Mouse (Mus musculus): ENCODE results near the gene Shpk. TPM values are rescaled to one million over a fixed set of nuclear protein-coding genes. Genes with fewer than 3 reads are reported as not detected.

Shpk gene
- total and polyA plus RNA-seq, 2 experiments, result 38.6 to 43.5 TPM

DNA sequence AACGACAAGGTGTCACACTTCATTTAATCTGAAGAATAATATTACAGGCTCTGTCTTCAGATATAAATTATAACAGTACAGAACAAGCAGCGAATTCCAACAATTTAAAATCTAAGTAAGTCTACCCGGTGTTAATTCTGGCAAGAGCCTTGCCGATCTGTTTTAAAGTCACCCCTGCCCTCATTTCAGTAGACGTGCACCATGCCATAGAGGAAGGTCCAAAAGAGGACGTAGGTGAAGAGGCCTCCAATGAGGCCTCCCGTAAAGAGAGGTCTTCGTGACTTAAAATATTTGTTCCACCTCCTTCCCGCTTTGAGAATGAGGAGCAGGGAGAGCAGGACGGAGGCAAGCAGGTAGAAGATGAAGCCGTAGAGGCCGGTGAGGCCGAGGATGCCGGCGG lies 23.1 kb upstream of the Shpk start:
- Histone ChIP-seq H3K79me2 (ENCODE audit: control insufficient read depth, insufficient read depth, low read length) (peaks cover 8% of the 10 kb centered on the region), H3K4me1 (ENCODE audit: control insufficient read depth, insufficient read depth, low read length) (peaks cover 13% of the 10 kb centered on the region), H3K27ac (replicated peaks; ENCODE audit: insufficient read depth, low read depth, low read length) (peak overlapping the region; percentile 95), H3K36me3 (ENCODE audit: control insufficient read depth, insufficient read depth, low read length) (peaks cover 1% of the 10 kb centered on the region; the same call in 1 of the 2 replicates), H3K27me3 (ENCODE audit: control insufficient read depth, insufficient read depth, low read length) (no peaks in the 10 kb centered on the region), H3K4me3 (ENCODE audit: insufficient read depth, low read depth, low read length) (peak overlapping the region; percentile 95), H3K9ac (ENCODE audit: low read depth, low read length) (peak overlapping the region; percentile 97)
- TF ChIP-seq CTCF (IDR thresholded peaks at IDR 0.05; ENCODE audit: low read depth, low read length), result no peak
- no peak for TF ChIP-seq POLR2A (IDR thresholded peaks at IDR 0.05; ENCODE audit: extremely low read depth, insufficient read depth, low read length)
- DNase-seq (ENCODE audit: extremely low read depth, low read depth, low spot score), result peak; percentile 69
- WGBS, result under 1% methylated on average over 15 of the region's 15 CpGs

DNA sequence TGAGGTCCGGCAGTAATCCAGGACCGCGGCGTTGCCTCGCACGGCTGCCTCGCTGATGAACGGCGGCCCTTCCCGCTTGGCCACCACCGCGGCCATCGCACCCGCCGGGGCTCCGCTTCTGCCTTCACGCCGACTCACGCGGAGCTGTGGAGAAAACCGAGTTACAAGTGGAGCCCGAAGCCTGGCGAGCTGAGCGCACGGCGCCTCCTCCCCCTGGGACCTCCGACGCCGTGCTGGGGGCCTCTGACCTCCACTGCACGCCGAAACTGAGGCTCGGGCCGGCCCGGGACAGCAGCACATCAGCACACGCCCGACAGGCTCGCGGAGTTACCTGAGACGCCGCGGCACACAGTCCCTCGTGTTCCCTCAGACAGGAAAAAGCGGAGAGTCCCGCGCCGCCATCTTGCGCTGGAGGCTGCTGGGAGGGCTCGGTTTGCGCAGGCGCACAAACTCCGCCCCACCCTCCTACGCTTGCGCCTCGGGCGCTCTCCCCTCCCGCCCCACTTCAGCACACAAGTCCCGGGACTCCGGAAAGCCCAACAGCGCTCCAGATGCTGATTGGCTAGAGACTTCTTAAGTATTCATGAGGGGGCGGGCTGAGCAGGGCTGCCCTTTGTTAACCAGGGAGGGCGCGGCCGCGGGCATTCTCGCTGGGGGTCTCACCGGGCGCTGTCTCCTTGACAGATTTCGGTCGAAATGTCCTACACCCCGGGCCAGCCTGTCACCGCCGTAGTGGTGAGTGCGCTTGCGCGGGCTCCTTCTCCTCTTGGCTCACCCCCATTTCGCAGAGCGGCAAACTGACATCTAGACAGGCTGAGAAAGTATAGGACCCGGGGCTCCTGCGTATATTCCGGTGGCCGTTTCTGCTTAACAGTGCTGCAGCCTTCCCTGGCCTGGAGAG lies 22.4 kb upstream of the Shpk start, which contains the start of the genes Emc6 and Tax1bp3:
TSS of gene Emc6 (minus strand) at position 430 of the 901 bp plus-strand sequence.
TSS of gene Tax1bp3 (plus strand) at position 476 of the 901 bp plus-strand sequence.
- H3K27ac ChIP-seq (replicated peaks; ENCODE audit: insufficient read depth, low read depth, low read length), result peak within 1 kb of the TSS; percentile 95
- under 1% methylated on average over 81 of the region's 81 CpGs for WGBS
- peak; percentile 76 for TF ChIP-seq POLR2A (IDR thresholded peaks at IDR 0.05; ENCODE audit: extremely low read depth, insufficient read depth, low read length)
- TF ChIP-seq CTCF (IDR thresholded peaks at IDR 0.05; ENCODE audit: low read depth, low read length), result no peak
- peak within 1 kb of the TSS; percentile 95 for H3K4me3 ChIP-seq (ENCODE audit: insufficient read depth, low read depth, low read length)
- peak within 1 kb of the TSS; percentile 97 for H3K9ac ChIP-seq (ENCODE audit: low read depth, low read length)
- no peaks in the 10 kb centered on the region for H3K27me3 ChIP-seq (ENCODE audit: control insufficient read depth, insufficient read depth, low read length)
- DNase-seq (ENCODE audit: extremely low read depth, low read depth, low spot score), result peak; percentile 96
- peaks cover 8% of the 10 kb centered on the region for H3K79me2 ChIP-seq (ENCODE audit: control insufficient read depth, insufficient read depth, low read length)
- H3K36me3 ChIP-seq (ENCODE audit: control insufficient read depth, insufficient read depth, low read length), result peaks cover 1% of the 10 kb centered on the region; the same call in 1 of the 2 replicates
- peaks cover 13% of the 10 kb centered on the region for H3K4me1 ChIP-seq (ENCODE audit: control insufficient read depth, insufficient read depth, low read length)

DNA sequence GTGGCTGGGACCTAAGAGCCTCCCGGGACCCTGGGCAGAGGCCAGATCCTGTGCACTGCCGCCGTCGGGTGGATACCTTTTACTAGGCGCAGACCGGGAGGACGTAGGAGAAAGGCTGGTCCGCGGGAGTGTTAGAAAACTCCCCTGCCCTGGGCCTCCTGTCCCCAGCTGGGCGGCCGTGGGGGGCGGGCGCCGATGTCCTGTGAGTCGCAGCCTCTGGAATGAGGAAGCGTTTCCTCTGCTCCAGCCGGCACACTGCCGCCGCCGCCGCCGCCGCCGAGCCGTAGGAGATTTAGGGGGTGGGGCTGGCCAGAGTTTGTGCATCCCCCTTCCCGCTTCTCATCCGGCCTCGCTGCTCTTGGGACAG lies 21.8 kb upstream of the Shpk start:
- Histone ChIP-seq H3K27me3 (ENCODE audit: control insufficient read depth, insufficient read depth, low read length) (no peaks in the 10 kb centered on the region), H3K79me2 (ENCODE audit: control insufficient read depth, insufficient read depth, low read length) (peaks cover 8% of the 10 kb centered on the region), H3K4me1 (ENCODE audit: control insufficient read depth, insufficient read depth, low read length) (peaks cover 11% of the 10 kb centered on the region), H3K4me3 (ENCODE audit: insufficient read depth, low read depth, low read length) (peak overlapping the region; percentile 83), H3K27ac (replicated peaks; ENCODE audit: insufficient read depth, low read depth, low read length) (peak overlapping the region; percentile 74), H3K9ac (ENCODE audit: low read depth, low read length) (peak overlapping the region; percentile 78), H3K36me3 (ENCODE audit: control insufficient read depth, insufficient read depth, low read length) (peaks cover 6% of the 10 kb centered on the region; the same call in 1 of the 2 replicates)
- TF ChIP-seq POLR2A (IDR thresholded peaks at IDR 0.05; ENCODE audit: extremely low read depth, insufficient read depth, low read length) (no peak), CTCF (IDR thresholded peaks at IDR 0.05; ENCODE audit: low read depth, low read length) (no peak)
- no peak for DNase-seq (ENCODE audit: extremely low read depth, low read depth, low spot score)
- WGBS, result 0% methylated on average over 28 of the region's 28 CpGs

DNA sequence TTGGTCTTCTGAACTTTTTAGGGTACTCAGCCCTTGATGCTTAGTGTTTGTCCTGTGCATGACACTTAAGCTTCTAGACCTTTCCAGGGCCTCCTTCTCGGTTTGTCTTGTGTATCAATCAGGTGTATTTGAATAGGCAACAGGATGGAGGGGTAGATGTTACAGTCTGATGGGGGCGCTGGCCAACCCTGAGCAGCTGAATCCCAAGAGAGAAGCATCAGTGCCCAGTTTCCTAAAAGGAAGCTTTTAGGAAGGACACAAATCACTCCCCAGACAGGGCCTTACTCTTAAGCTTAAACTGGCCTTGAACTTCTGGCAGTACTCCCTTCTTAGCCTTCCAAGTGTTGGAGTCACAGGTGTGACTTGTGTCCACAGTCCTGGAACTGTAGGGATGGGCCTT lies 21.4 kb upstream of the Shpk start:
- H3K79me2 ChIP-seq (ENCODE audit: control insufficient read depth, insufficient read depth, low read length), result peaks cover 8% of the 10 kb centered on the region
- DNase-seq (ENCODE audit: extremely low read depth, low read depth, low spot score), result no peak
- H3K4me1 ChIP-seq (ENCODE audit: control insufficient read depth, insufficient read depth, low read length), result peaks cover 10% of the 10 kb centered on the region
- H3K4me3 ChIP-seq (ENCODE audit: insufficient read depth, low read depth, low read length), result peak overlapping the region; percentile 83
- peak overlapping the region; percentile 78 for H3K9ac ChIP-seq (ENCODE audit: low read depth, low read length)
- 0 out of 2 replicates have a peak overlapping the region, but pooled peaks have one; percentile 1 for H3K27ac ChIP-seq (replicated peaks; ENCODE audit: insufficient read depth, low read depth, low read length)
- no peak for TF ChIP-seq CTCF (IDR thresholded peaks at IDR 0.05; ENCODE audit: low read depth, low read length)
- peaks cover 6% of the 10 kb centered on the region; the same call in 1 of the 2 replicates for H3K36me3 ChIP-seq (ENCODE audit: control insufficient read depth, insufficient read depth, low read length)
- WGBS, result 23% methylated on average over 2 of the region's 2 CpGs
- H3K27me3 ChIP-seq (ENCODE audit: control insufficient read depth, insufficient read depth, low read length), result no peaks in the 10 kb centered on the region

DNA sequence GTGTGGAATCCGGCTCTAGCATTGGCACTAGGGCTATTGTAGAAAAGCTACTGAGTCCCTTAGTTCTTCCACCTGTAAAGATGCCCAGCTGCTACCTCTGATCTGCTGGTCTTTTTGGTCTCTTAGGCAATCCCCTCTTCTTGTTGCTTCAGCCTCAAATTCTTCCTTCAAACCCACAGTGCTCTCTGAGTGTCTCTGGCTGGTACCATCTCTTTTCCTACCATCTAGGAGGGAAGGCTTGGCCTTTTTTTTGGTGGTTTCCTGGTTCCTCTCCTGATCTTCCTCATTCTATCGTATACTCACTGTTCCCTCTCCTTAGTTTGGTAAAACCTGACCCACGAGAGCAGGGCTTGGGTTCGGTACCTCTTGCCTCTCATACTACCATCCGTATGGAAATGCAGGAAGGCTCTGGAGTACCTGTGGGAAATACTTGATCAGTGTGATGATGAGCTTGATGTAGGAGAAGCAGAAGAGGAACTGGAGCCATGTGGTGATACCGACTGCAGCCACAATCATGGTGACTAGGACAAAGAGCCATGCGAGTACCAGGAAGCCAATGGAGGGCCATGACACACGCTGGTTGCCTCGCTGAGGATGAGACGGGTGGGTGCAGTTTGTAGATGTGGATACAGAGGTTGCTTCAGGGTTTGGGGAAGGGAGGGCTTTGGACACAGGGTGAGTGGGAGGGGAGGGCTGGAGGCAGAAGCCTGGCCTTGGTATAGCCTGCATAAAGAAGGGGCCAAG lies 13.2 kb upstream of the Shpk start:
- TF ChIP-seq POLR2A (IDR thresholded peaks at IDR 0.05; ENCODE audit: extremely low read depth, insufficient read depth, low read length) (no peak), CTCF (IDR thresholded peaks at IDR 0.05; ENCODE audit: low read depth, low read length) (no peak)
- H3K79me2 ChIP-seq (ENCODE audit: control insufficient read depth, insufficient read depth, low read length), result no peaks in the 10 kb centered on the region
- H3K9ac ChIP-seq (ENCODE audit: low read depth, low read length), result no peak overlapping the region
- no peak for DNase-seq (ENCODE audit: extremely low read depth, low read depth, low spot score)
- H3K4me3 ChIP-seq (ENCODE audit: insufficient read depth, low read depth, low read length), result no peak overlapping the region
- H3K27ac ChIP-seq (replicated peaks; ENCODE audit: insufficient read depth, low read depth, low read length), result no peak overlapping the region
- H3K4me1 ChIP-seq (ENCODE audit: control insufficient read depth, insufficient read depth, low read length), result no peaks in the 10 kb centered on the region
- WGBS, result 89% methylated on average over 10 of the region's 10 CpGs
- H3K27me3 ChIP-seq (ENCODE audit: control insufficient read depth, insufficient read depth, low read length), result no peaks in the 10 kb centered on the region
- peaks cover 28% of the 10 kb centered on the region; the same call in 1 of the 2 replicates for H3K36me3 ChIP-seq (ENCODE audit: control insufficient read depth, insufficient read depth, low read length)

All from liver, adult 2 months (tissue).